Mouse (Mus musculus): ENCODE results near the gene Gzmc.
"Not testable (repeated sequence)": the region's sequence is repeated elsewhere in the genome, so short reads cannot be mapped to it uniquely, and the experiment has no call there.

The Gzmc gene

DNA sequence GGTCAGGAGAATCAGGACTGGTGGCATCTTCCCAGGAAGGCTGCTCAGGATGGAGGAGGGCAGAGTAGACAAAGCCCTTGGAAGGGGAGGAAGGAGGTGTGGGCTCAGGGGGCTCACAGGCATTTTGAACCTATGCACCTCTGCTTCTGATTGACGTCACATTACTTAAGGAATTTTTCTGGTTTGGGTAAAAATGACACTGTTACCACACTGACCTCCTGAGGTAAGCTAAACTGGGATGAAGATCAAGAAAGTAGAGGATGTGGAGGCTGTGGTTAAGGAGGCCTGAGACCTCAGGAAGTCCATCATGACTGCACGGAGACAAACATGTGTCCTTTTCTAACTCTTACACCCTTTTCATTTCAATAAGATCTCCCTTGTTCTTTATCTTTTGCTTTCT lies at the start of gene Gzmc:
Gene Gzmc (minus strand): TSS at position 101 of the 400 bp plus-strand sequence.
- in situ Hi-C loops (cut with MboI; ENCODE audit: low sequenced_read_pairs), result no loop called here

DNA sequence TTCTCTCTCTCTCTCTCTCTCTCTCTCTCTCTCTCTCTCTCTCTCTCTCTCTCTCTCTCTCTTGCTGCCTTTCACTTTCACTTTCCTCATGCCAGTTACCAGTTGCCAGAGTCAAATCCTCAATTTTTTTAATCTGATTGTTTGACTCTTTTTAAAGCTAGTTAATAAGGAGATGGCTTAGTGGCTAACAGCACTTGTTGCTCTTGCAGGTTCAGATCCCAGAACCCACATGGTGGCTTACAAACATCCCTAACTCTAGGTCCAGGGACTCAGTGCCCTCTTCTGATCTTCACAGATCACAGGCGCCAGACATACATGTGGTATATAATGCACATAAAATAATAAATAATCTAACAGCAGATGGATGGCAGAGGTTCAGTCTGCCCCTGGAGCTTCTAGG lies 49.4 kb upstream of the Gzmc start:
- in situ Hi-C loops (cut with MboI; ENCODE audit: low sequenced_read_pairs), result no loop called here

DNA sequence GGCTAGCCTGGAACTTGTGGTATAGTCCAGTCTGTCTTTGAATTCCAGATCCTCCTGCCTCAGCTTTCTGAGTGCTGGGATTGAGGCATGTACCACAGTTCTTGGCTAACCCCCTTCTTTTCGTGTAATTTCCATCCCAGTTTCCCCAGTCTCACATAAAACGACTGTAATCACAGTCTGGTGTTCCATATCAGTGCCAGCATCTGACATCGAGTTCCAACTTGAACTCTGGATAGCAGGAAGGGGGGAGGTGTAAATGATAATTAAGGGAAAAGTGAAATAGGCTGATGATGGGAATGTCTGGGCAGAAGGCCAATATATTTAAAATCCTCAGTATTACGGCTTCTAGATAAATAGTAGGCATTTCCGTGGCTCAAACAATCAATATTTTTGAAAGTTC lies 46.6 kb upstream of the Gzmc start:
- in situ Hi-C loops (cut with MboI; ENCODE audit: low sequenced_read_pairs), result no loop called here

DNA sequence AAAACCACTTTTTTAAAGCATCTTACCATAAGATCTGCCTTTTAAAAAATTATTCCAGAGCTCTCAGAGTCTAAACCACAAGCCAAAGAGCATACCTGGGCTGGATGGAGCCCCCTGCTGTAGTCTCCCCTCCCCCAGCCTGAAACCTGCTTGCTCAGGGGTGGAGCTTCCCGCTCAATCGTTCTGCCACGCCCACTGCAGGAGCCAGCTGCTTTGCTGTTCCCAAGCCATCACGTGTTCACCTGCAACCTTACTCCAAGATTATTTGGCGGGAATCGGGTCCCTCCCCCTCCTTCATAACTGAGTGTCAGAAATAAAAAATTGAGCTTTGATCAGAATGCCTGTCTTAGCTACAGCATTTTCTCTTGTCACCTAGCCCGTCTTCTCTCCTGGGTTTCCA lies 44.2 kb upstream of the Gzmc start:
- in situ Hi-C loops (cut with MboI; ENCODE audit: low sequenced_read_pairs), result not testable (repeated sequence)

DNA sequence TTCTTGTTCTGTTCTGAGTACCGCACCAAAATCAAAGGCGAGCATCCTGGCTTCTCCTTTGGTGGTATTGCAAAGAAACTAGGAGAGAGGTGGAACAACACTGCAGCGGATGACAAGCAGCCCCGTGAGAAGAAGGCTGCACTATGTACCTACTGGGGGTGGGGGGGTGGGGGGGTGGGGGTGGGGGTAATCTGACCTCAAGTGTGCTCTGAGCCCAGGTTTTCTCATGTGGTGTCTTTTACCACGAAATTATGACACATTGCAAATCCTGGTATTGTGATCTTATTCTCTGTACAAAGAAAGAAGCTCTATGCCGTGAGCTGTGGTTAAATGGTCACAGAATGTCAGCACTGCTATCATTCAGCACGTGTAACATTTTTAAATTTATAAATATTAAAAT lies 41.6 kb upstream of the Gzmc start:
- in situ Hi-C loops (cut with MboI; ENCODE audit: low sequenced_read_pairs), result not testable (repeated sequence)

DNA sequence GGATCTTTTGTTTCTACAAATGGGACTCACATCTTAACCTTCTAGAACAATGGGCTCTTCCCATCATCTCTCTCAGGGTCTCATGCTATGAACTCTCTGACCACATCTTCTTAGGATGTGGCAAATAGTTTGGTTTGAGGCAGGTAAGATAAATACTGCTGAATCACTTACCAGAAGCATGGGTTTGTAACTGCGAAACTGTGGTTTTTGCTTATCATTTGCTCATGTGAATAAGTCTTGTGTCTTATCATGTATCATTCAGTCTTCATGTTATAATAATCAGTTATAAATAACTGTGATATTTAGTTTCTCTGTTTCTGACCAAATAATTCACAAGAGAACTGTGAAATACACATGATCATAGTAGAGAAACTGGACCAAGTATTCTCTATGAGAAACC lies 31.7 kb upstream of the Gzmc start:
- in situ Hi-C loops (cut with MboI; ENCODE audit: low sequenced_read_pairs), result no loop called here

DNA sequence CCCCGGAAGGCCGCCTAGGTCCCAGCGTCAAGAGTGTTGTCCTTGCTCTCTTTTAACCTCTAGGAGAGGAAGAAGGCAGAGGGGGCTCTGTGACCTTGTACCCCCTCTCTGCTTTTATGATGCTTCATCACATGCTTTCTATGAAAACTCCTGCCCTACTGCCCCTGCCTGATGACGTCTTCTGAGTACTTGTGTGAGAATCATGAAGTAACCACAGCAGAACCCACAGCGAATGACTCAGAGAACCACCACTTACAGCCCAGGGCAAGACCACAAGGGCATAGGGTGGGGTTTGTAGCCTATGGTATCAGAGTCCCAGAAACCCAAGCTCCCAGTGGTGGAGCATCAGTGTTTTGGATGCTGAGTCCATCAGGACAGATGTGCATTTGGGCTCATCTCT lies 27.7 kb upstream of the Gzmc start, which contains the start of gene Gzmb:
Gene Gzmb (minus strand): TSS at position 108 of the 400 bp plus-strand sequence.
- in situ Hi-C loops (cut with MboI; ENCODE audit: low sequenced_read_pairs), result no loop called here

DNA sequence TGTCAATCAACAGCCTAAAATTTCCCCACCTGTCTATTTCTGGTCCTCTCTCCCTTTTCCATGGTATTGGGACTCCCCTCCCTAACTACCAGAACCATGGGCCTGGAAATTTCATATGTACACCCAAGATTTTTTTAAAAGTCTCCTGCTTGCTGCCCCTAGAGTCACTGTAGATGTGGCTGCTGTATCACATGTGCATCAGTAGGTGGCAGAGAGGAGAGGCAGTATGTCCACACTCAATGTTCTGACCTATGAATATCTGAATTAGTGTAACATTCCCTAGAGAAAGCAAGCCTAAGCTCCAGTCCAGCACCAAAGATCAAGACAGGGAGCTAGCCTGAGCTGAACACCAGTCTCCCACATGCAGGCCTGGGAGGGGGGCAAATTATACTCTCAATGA lies 6.0 kb upstream of the Gzmc start:
- in situ Hi-C loops (cut with MboI; ENCODE audit: low sequenced_read_pairs), result no loop called here

DNA sequence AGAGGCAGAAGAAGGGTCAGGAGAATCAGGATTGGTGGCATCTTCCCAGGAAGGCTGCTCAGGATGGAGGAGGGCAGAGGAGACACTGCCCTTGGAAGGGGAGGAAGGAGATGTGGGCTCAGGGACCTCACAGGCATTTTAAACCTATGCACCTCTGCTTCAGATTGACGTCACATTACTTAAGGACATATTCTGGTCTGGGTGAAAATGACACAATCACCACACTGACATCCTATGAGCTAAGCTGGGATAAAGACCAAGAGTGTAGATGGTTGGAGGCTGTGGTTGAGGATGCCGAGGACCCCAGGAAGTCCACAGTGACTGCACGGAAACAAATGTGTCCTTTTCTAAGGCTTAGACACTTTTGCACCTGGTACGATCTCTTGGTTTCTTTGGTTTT lies 23.1 kb downstream of the Gzmc start, which contains the start of gene Gzmf:
Gene Gzmf (minus strand): TSS at position 101 of the 400 bp plus-strand sequence.
- in situ Hi-C loops (cut with MboI; ENCODE audit: low sequenced_read_pairs), result no loop called here

DNA sequence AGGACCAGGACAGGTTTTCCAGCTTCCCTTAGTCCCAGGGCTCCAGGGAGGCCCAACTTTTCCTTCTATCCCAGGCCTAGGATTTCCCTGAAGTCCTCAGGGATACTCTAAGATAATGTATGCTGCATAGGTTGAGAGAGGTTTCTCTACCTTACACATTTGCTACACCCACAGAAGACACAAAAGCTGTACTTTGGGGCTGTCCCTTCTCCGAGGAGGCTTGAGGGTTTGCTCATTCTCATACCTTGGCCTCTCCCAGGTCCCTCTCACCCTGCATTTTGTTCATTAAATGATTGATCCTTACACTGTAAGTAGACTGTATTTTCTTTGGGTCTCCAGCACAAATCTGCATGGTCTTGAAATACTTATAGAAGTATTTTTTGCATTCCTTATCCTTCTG lies 28.8 kb downstream of the Gzmc start:
- in situ Hi-C loops (cut with MboI; ENCODE audit: low sequenced_read_pairs), result no loop called here

DNA sequence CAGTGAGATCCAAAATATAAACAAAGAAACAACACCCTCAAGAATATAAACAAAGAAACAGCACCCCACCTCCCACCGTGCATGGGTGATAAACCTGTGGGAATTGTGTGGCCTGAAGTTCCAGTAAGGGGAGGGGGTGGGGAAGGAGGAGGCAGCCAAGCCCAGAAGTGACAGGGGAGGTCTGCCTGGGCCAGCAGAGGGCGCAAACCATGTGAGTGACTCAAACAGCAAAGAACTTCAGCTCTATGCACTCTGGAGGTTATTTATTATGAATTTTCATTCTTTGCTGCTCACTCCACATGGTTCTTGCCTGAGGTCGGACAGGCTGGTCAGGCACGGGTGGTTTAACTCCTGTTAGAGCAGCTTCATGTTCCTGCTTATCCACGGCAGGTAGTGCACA lies 29.4 kb downstream of the Gzmc start:
- in situ Hi-C loops (cut with MboI; ENCODE audit: low sequenced_read_pairs), result not testable (repeated sequence)

DNA sequence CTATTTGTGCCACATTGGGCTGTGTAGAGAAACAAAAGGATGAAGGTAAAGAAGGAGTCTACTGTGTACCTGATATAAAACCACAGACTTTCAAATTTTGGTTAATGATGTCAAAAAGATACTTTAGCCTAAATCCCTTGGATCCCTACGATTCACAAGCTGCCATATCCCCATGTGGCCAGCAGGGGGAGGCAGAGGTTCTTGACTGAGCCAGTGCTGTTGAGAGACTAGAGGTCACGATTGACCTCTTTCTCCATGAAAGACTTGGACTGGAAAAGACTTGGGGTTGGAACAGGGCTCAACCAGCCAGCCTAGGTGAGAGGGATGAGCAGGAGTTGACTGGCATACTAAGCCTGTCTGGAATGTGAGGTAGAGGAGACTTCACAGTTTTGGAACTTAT lies 30.5 kb downstream of the Gzmc start:
- in situ Hi-C loops (cut with MboI; ENCODE audit: low sequenced_read_pairs), result no loop called here

DNA sequence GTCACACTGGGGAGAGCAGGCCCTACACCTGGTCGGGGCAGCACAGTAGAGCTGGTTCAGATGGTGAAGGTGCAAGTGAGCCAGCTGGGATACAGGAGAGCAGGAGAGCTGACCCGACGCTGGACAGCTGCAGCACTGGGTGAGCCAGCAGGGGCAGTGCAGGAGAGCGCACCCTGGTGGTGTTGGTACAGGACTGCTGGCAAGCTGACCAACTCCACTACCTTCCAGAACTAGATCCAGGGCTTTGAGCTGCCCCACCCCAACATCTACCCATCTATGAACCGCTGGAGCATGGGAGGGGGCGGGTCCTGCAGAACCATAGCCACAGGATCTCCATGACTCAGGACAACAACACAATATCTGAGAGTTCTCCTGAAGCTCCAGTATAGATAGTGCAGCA lies 47.5 kb downstream of the Gzmc start:
- in situ Hi-C loops (cut with MboI; ENCODE audit: low sequenced_read_pairs), result no loop called here

DNA sequence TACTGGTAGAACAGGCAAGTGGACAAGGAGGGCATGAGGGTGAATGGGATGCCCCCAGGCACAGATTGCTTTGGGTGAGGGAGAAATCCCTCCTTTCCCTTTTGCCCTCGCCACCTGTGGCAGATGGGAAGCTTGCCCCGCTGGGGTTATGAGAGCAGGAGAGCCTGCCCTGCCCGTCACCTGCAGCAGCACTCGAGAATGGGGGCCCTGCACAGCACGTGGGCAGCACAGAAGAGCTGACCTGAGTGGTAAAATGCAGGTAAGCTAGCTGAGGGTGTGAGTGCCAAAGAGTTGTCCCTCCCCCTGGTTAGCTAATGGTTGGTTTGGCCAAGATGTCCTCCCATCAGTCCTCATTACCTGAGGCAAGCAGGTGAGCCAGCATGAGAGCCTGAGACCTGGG lies 47.9 kb downstream of the Gzmc start:
- in situ Hi-C loops (cut with MboI; ENCODE audit: low sequenced_read_pairs), result no loop called here

Measured in CH12F3 (cell line).